Mouse (Mus musculus): ENCODE results near the gene Dnah10. TPM values are rescaled to one million over a fixed set of nuclear protein-coding genes. Genes with fewer than 3 reads are reported as not detected.
"Not testable (repeated sequence)": the region's sequence is repeated elsewhere in the genome, so short reads cannot be mapped to it uniquely, and the experiment has no call there.

Gene Dnah10
- polyA plus RNA-seq, 1 experiment, result 0.02 TPM

GRCm38 (mm10) chr5:124761787-124762186 lies 36.9 kb downstream of the Dnah10 start:
- DNase-seq (ENCODE audit: low read depth in 1 of 2, low spot score in 2 of 2), result no peak
- WGBS, result 96% methylated on average over 1 of the region's 1 CpGs
- Histone ChIP-seq H3K27me3 (ENCODE audit: control insufficient read depth, insufficient read depth, low read length) (no peaks in the 10 kb centered on the region), H3K27ac (ENCODE audit: insufficient read depth, low read length) (no peak overlapping the region), H3K4me1 (ENCODE audit: control insufficient read depth, insufficient read depth, insufficient read length) (no peaks in the 10 kb centered on the region), H3K4me3 (ENCODE audit: extremely low read depth, insufficient read depth, insufficient read length) (no peak overlapping the region), H3K36me3 (ENCODE audit: control insufficient read depth, insufficient read depth, low read length) (no peaks in the 10 kb centered on the region)
- TF ChIP-seq POLR2A (IDR thresholded peaks at IDR 0.05; ENCODE audit: low read depth, low read length), result no peak
- TF ChIP-seq CTCF (IDR thresholded peaks at IDR 0.05; ENCODE audit: extremely low read depth, insufficient read depth, insufficient read length, insufficient replicate concordance), result no peak

GRCm38 (mm10) chr5:124774552-124774951 lies 49.7 kb downstream of the Dnah10 start:
- H3K27me3 ChIP-seq (ENCODE audit: control insufficient read depth, insufficient read depth, low read length), result no peaks in the 10 kb centered on the region
- H3K36me3 ChIP-seq (ENCODE audit: control insufficient read depth, insufficient read depth, low read length), result no peaks in the 10 kb centered on the region
- 73% methylated on average over 3 of the region's 3 CpGs for WGBS
- DNase-seq (ENCODE audit: low read depth in 1 of 2, low spot score in 2 of 2), result no peak
- H3K4me1 ChIP-seq (ENCODE audit: control insufficient read depth, insufficient read depth, insufficient read length), result no peaks in the 10 kb centered on the region
- H3K27ac ChIP-seq (ENCODE audit: insufficient read depth, low read length), result no peak overlapping the region
- no peak for TF ChIP-seq CTCF (IDR thresholded peaks at IDR 0.05; ENCODE audit: extremely low read depth, insufficient read depth, insufficient read length, insufficient replicate concordance)
- TF ChIP-seq POLR2A (IDR thresholded peaks at IDR 0.05; ENCODE audit: low read depth, low read length), result no peak
- no peak overlapping the region for H3K4me3 ChIP-seq (ENCODE audit: extremely low read depth, insufficient read depth, insufficient read length)

GRCm38 (mm10) chr5:124776289-124776688 lies 51.4 kb downstream of the Dnah10 start:
- H3K4me1 ChIP-seq (ENCODE audit: control insufficient read depth, insufficient read depth, insufficient read length); H3K27me3 ChIP-seq (ENCODE audit: control insufficient read depth, insufficient read depth, low read length); H3K36me3 ChIP-seq (ENCODE audit: control insufficient read depth, insufficient read depth, low read length); DNase-seq (ENCODE audit: low read depth in 1 of 2, low spot score in 2 of 2); H3K27ac ChIP-seq (ENCODE audit: insufficient read depth, low read length); H3K4me3 ChIP-seq (ENCODE audit: extremely low read depth, insufficient read depth, insufficient read length): not testable (repeated sequence)
- 86% methylated on average over 4 of the region's 4 CpGs for WGBS

GRCm38 (mm10) chr5:124777178-124777709 lies 52.4 kb downstream of the Dnah10 start:
- 55% methylated on average over 6 of the region's 6 CpGs for WGBS
- H3K27ac ChIP-seq (ENCODE audit: insufficient read depth, low read length), result no peak overlapping the region
- H3K27me3 ChIP-seq (ENCODE audit: control insufficient read depth, insufficient read depth, low read length), result no peaks in the 10 kb centered on the region
- DNase-seq (ENCODE audit: low read depth in 1 of 2, low spot score in 2 of 2), result peak in 1 of 2 experiments; percentile 22
- no peaks in the 10 kb centered on the region for H3K4me1 ChIP-seq (ENCODE audit: control insufficient read depth, insufficient read depth, insufficient read length)
- H3K4me3 ChIP-seq (ENCODE audit: extremely low read depth, insufficient read depth, insufficient read length), result no peak overlapping the region
- no peaks in the 10 kb centered on the region for H3K36me3 ChIP-seq (ENCODE audit: control insufficient read depth, insufficient read depth, low read length)
- TF ChIP-seq POLR2A (IDR thresholded peaks at IDR 0.05; ENCODE audit: low read depth, low read length) (no peak), CTCF (IDR thresholded peaks at IDR 0.05; ENCODE audit: extremely low read depth, insufficient read depth, insufficient read length, insufficient replicate concordance) (peak; percentile 19; the same call in 1 of the 2 replicates)

GRCm38 (mm10) chr5:124779926-124780325 lies 55.0 kb downstream of the Dnah10 start:
- no peak overlapping the region for H3K4me3 ChIP-seq (ENCODE audit: extremely low read depth, insufficient read depth, insufficient read length)
- WGBS, result 89% methylated on average over 7 of the region's 7 CpGs

GRCm38 (mm10) chr5:124781696-124782095 lies 56.8 kb downstream of the Dnah10 start:
- 84% methylated on average over 8 of the region's 8 CpGs for WGBS

More at GRCm38 (mm10) chr5:124779926-124780325, 55.0 kb downstream of the Dnah10 start:
- H3K4me1 ChIP-seq (ENCODE audit: control insufficient read depth, insufficient read depth, insufficient read length), result no peaks in the 10 kb centered on the region
- no peaks in the 10 kb centered on the region for H3K27me3 ChIP-seq (ENCODE audit: control insufficient read depth, insufficient read depth, low read length)
- H3K27ac ChIP-seq (ENCODE audit: insufficient read depth, low read length), result no peak overlapping the region
- no peaks in the 10 kb centered on the region for H3K36me3 ChIP-seq (ENCODE audit: control insufficient read depth, insufficient read depth, low read length)
- no peak for DNase-seq (ENCODE audit: low read depth in 1 of 2, low spot score in 2 of 2)
- no peak for TF ChIP-seq CTCF (IDR thresholded peaks at IDR 0.05; ENCODE audit: extremely low read depth, insufficient read depth, insufficient read length, insufficient replicate concordance)
- no peak for TF ChIP-seq POLR2A (IDR thresholded peaks at IDR 0.05; ENCODE audit: low read depth, low read length)

GRCm38 (mm10) chr5:124785650-124786049 lies 60.8 kb downstream of the Dnah10 start:
- no peak for TF ChIP-seq POLR2A (IDR thresholded peaks at IDR 0.05; ENCODE audit: low read depth, low read length)
- TF ChIP-seq CTCF (IDR thresholded peaks at IDR 0.05; ENCODE audit: extremely low read depth, insufficient read depth, insufficient read length, insufficient replicate concordance), result peak; percentile 32; the same call in 1 of the 2 replicates
- H3K4me3 ChIP-seq (ENCODE audit: extremely low read depth, insufficient read depth, insufficient read length), result no peak overlapping the region
- H3K27me3 ChIP-seq (ENCODE audit: control insufficient read depth, insufficient read depth, low read length), result no peaks in the 10 kb centered on the region
- DNase-seq (ENCODE audit: low read depth in 1 of 2, low spot score in 2 of 2), result no peak
- WGBS, result 81% methylated on average over 7 of the region's 7 CpGs
- no peaks in the 10 kb centered on the region for H3K4me1 ChIP-seq (ENCODE audit: control insufficient read depth, insufficient read depth, insufficient read length)
- no peaks in the 10 kb centered on the region for H3K36me3 ChIP-seq (ENCODE audit: control insufficient read depth, insufficient read depth, low read length)
- H3K27ac ChIP-seq (ENCODE audit: insufficient read depth, low read length), result no peak overlapping the region

More at GRCm38 (mm10) chr5:124781696-124782095, 56.8 kb downstream of the Dnah10 start:
- H3K36me3 ChIP-seq (ENCODE audit: control insufficient read depth, insufficient read depth, low read length), result no peaks in the 10 kb centered on the region
- TF ChIP-seq CTCF (IDR thresholded peaks at IDR 0.05; ENCODE audit: extremely low read depth, insufficient read depth, insufficient read length, insufficient replicate concordance) (no peak), POLR2A (IDR thresholded peaks at IDR 0.05; ENCODE audit: low read depth, low read length) (no peak)
- no peak for DNase-seq (ENCODE audit: low read depth in 1 of 2, low spot score in 2 of 2)
- no peak overlapping the region for H3K27ac ChIP-seq (ENCODE audit: insufficient read depth, low read length)
- no peaks in the 10 kb centered on the region for H3K27me3 ChIP-seq (ENCODE audit: control insufficient read depth, insufficient read depth, low read length)
- no peaks in the 10 kb centered on the region for H3K4me1 ChIP-seq (ENCODE audit: control insufficient read depth, insufficient read depth, insufficient read length)
- no peak overlapping the region for H3K4me3 ChIP-seq (ENCODE audit: extremely low read depth, insufficient read depth, insufficient read length)
